Mouse (Mus musculus) kidney, embryonic 16.5 days (tissue): Measurements from ENCODE around the gene Lefty2. TPM values are rescaled to one million over a fixed set of nuclear protein-coding genes. Genes with fewer than 3 reads are reported as not detected.
"Not testable (repeated sequence)": the region's sequence is repeated elsewhere in the genome, so short reads cannot be mapped to it uniquely, and the experiment has no call there.

Experiments used
- ATAC-seq: fragments of 200-750 bp; cut with Nextera tagmentation; 2 replicates; pipeline ENCODE4 v1.8.0; 2017; ENCODE audit warnings: moderate TSS enrichment; ENCODE audit not compliant: low FRiP score, low TSS enrichment
- H3K27ac ChIP-seq: fragments of 300-500 bp; sonication (generic); 2 replicates; pipeline ENCODE4 v1.5.1; 2014; ENCODE audit warnings: low read length
- H3K27me3 ChIP-seq: fragments of 300-500 bp; sonication (generic); 2 replicates; pipeline ENCODE4 v1.6.1; 2014; ENCODE audit warnings: low read length, control low read depth, mixed read lengths; ENCODE audit not compliant: insufficient read depth
- H3K36me3 ChIP-seq: fragments of 300-500 bp; sonication (generic); 2 replicates; pipeline ENCODE4 v1.6.1; 2014; ENCODE audit warnings: low read length, control low read depth, mixed read lengths; ENCODE audit not compliant: insufficient read depth
- H3K4me1 ChIP-seq: fragments of 300-500 bp; sonication (generic); 2 replicates; pipeline ENCODE4 v1.6.1; 2014; ENCODE audit warnings: low read length, control low read depth, mixed read lengths; ENCODE audit not compliant: insufficient read depth
- H3K4me2 ChIP-seq: fragments of 300-500 bp; sonication (generic); replicated peaks from 2 replicates; pipeline ENCODE4 v1.6.1; 2014; ENCODE audit warnings: low read depth, low read length
- H3K4me3 ChIP-seq: fragments of 300-500 bp; sonication (generic); 2 replicates; pipeline ENCODE4 v1.5.1; 2014; ENCODE audit warnings: mild to moderate bottlenecking, low read length
- H3K9ac ChIP-seq: fragments of 300-500 bp; sonication (generic); replicated peaks from 2 replicates; pipeline ENCODE4 v1.6.1; 2014; ENCODE audit warnings: low read length
- H3K9me3 ChIP-seq: fragments of 300-500 bp; sonication (generic); 2 replicates; pipeline ENCODE4 v1.6.1; 2016; ENCODE audit warnings: low read length, control low read depth
- WGBS: fragments of 180-500 bp; shearing (Covaris S2); extraction: QIAGEN DNeasy Blood & Tissue Kit; methylation state at CpG from one replicate; pipeline ENCODE4 v1.1.7; 2014; 5-methylcytosine and 5-hydroxymethylcytosine counted together
- polyA plus RNA-seq: library from polyadenylated mRNA; unstranded; fragments of >200 nt; fragmentation: Nextera tagmentation; extraction: Ambion mirVana; gene quantifications from 2 replicates; pipeline ENCODE4 v1.2.1, GENCODE M21; 2015

Gene Lefty2
- polyA plus RNA-seq, 1 experiment from 2014 or later, result 0.12 TPM

GRCm38 (mm10) chr1:180889841-180890240, 3.1 kb upstream of the Lefty2 start:
- Histone ChIP-seq H3K27ac (no peak overlapping the region), H3K9ac (no peak overlapping the region), H3K4me1 (peaks cover 11% of the 10 kb centered on the region), H3K36me3 (no peaks in the 10 kb centered on the region), H3K9me3 (no peaks in the 10 kb centered on the region), H3K4me2 (no peak overlapping the region), H3K27me3 (peaks cover 20% of the 10 kb centered on the region), H3K4me3 (no peak overlapping the region)
- 46% methylated on average over 6 of the region's 6 CpGs for WGBS
- ATAC-seq, result no peak

GRCm38 (mm10) chr1:180894088-180894987, 1.4 kb downstream of the Lefty2 start:
- H3K9ac ChIP-seq, H3K27ac ChIP-seq, H3K4me1 ChIP-seq, H3K36me3 ChIP-seq, H3K9me3 ChIP-seq: not testable (repeated sequence)
- Histone ChIP-seq H3K4me2 (peak overlapping the region; percentile 36), H3K4me3 (peak overlapping the region; percentile 27), H3K27me3 (peaks cover 26% of the 10 kb centered on the region)
- 8% methylated on average over 45 of the region's 51 CpGs for WGBS
- peak; percentile 43; the same call in 1 of the 2 replicates for ATAC-seq

GRCm38 (mm10) chr1:180901107-180901506, 8.2 kb downstream of the Lefty2 start:
- Histone ChIP-seq H3K27me3 (no peaks in the 10 kb centered on the region), H3K9me3 (no peaks in the 10 kb centered on the region), H3K4me3 (no peak overlapping the region), H3K9ac (no peak overlapping the region), H3K4me2 (no peak overlapping the region), H3K4me1 (peaks cover 18% of the 10 kb centered on the region), H3K36me3 (0 out of 2 replicates have a peak, but pooled peaks cover 3% of the 10 kb centered on the region), H3K27ac (no peak overlapping the region)
- 2% methylated on average over 4 of the region's 4 CpGs for WGBS
- no peak for ATAC-seq

GRCm38 (mm10) chr1:180902915-180903314, 10.0 kb downstream of the Lefty2 start:
- H3K36me3 ChIP-seq, result peaks cover 20% of the 10 kb centered on the region
- H3K4me3 ChIP-seq, result no peak overlapping the region
- ATAC-seq, result no peak
- H3K4me2 ChIP-seq, result no peak overlapping the region
- no peaks in the 10 kb centered on the region for H3K9me3 ChIP-seq
- H3K27ac ChIP-seq, result no peak overlapping the region
- no peaks in the 10 kb centered on the region for H3K27me3 ChIP-seq
- H3K4me1 ChIP-seq, result peaks cover 18% of the 10 kb centered on the region
- 40% methylated on average over 5 of the region's 5 CpGs for WGBS
- H3K9ac ChIP-seq, result no peak overlapping the region

GRCm38 (mm10) chr1:180903666-180904038, 10.7 kb downstream of the Lefty2 start:
- Histone ChIP-seq H3K9me3 (no peaks in the 10 kb centered on the region), H3K9ac (peak overlapping the region; percentile 69), H3K27me3 (no peaks in the 10 kb centered on the region), H3K4me2 (peak overlapping the region; percentile 89), H3K27ac (peak overlapping the region; percentile 94), H3K4me3 (peak overlapping the region; percentile 88), H3K4me1 (peaks cover 18% of the 10 kb centered on the region), H3K36me3 (peaks cover 27% of the 10 kb centered on the region)
- peak; percentile 54; the same call in 1 of the 2 replicates for ATAC-seq
- 20% methylated on average over 10 of the region's 10 CpGs for WGBS

GRCm38 (mm10) chr1:180904039-180904814, 11.3 kb downstream of the Lefty2 start, which contains the start of gene Pycr2:
Gene Pycr2 (plus strand): TSS chr1:180904293.
- H3K27ac ChIP-seq, result peak within 1 kb of the TSS; percentile 94
- peak within 1 kb of the TSS; percentile 88 for H3K4me3 ChIP-seq
- WGBS, result under 1% methylated on average over 52 of the region's 52 CpGs
- ATAC-seq, result peak; percentile 100
- no peaks in the 10 kb centered on the region for H3K9me3 ChIP-seq
- H3K4me1 ChIP-seq, result peaks cover 18% of the 10 kb centered on the region
- H3K27me3 ChIP-seq, result no peaks in the 10 kb centered on the region
- peaks cover 29% of the 10 kb centered on the region for H3K36me3 ChIP-seq
- H3K9ac ChIP-seq, result peak within 1 kb of the TSS; percentile 92
- H3K4me2 ChIP-seq, result peak within 1 kb of the TSS; percentile 89

GRCm38 (mm10) chr1:180904815-180905080, 11.8 kb downstream of the Lefty2 start:
- Histone ChIP-seq H3K27me3 (no peaks in the 10 kb centered on the region), H3K27ac (peak overlapping the region; percentile 86; the same call in 1 of the 2 replicates), H3K4me3 (peak overlapping the region; percentile 88), H3K9ac (peak overlapping the region; percentile 92), H3K36me3 (peaks cover 29% of the 10 kb centered on the region), H3K4me2 (peak overlapping the region; percentile 89), H3K4me1 (peaks cover 18% of the 10 kb centered on the region), H3K9me3 (no peaks in the 10 kb centered on the region)
- no peak for ATAC-seq
- 1% methylated on average over 5 of the region's 5 CpGs for WGBS

GRCm38 (mm10) chr1:180905307-180905706, 12.4 kb downstream of the Lefty2 start:
- Histone ChIP-seq H3K27me3 (no peaks in the 10 kb centered on the region), H3K36me3 (peaks cover 29% of the 10 kb centered on the region), H3K4me1 (peaks cover 18% of the 10 kb centered on the region), H3K4me3 (peak overlapping the region; percentile 88), H3K27ac (no peak overlapping the region), H3K9me3 (no peaks in the 10 kb centered on the region), H3K9ac (peak overlapping the region; percentile 92), H3K4me2 (peak overlapping the region; percentile 89)
- WGBS, result 66% methylated on average over 6 of the region's 6 CpGs
- no peak for ATAC-seq

- 92% methylated on average over 17 of the region's 17 CpGs for WGBS
- H3K9ac ChIP-seq, result no peak overlapping the region
- H3K4me2 ChIP-seq, result no peak overlapping the region; the same call in 1 of the 2 replicates
- H3K27me3 ChIP-seq, result no peaks in the 10 kb centered on the region
- H3K9me3 ChIP-seq, result no peaks in the 10 kb centered on the region
- no peak overlapping the region for H3K4me3 ChIP-seq
- no peak for ATAC-seq
- H3K36me3 ChIP-seq, result peaks cover 29% of the 10 kb centered on the region
- H3K27ac ChIP-seq, result no peak overlapping the region
- H3K4me1 ChIP-seq, result peaks cover 18% of the 10 kb centered on the region
Measured at GRCm38 (mm10) chr1:180905876-180906275, 13.0 kb downstream of the Lefty2 start.
